Mouse (Mus musculus) kidney, postnatal 0 days (tissue): ENCODE data around the gene Hnrnpf. TPM values are rescaled to one million over a fixed set of nuclear protein-coding genes. Genes with fewer than 3 reads are reported as not detected.

ENCODE experiments used
- ATAC-seq: fragments of 200-750 bp; cut with Nextera tagmentation; replicated peaks from 2 replicates; pipeline ENCODE4 v1.8.0; 2017; ENCODE audit warnings: low read depth, moderate number of reproducible peaks, moderate TSS enrichment, moderate library complexity; ENCODE audit not compliant: low FRiP score
- DNase-seq: peaks from one replicate; pipeline ENCODE4 v3.0.0-alpha.2; 2016; ENCODE audit warnings: low spot score
- H3K27ac ChIP-seq: fragments of 300-500 bp; sonication (generic); 2 replicates; pipeline ENCODE4 v1.5.1; 2014; ENCODE audit warnings: mild to moderate bottlenecking
- H3K27me3 ChIP-seq: fragments of 300-500 bp; sonication (generic); 2 replicates; pipeline ENCODE4 v1.6.1; 2014; ENCODE audit warnings: low read length, mixed read lengths; ENCODE audit not compliant: insufficient read depth
- H3K36me3 ChIP-seq: fragments of 300-500 bp; sonication (generic); 2 replicates; pipeline ENCODE4 v1.6.1; 2014; ENCODE audit warnings: low read length, mixed read lengths; ENCODE audit not compliant: insufficient read depth
- H3K4me1 ChIP-seq: fragments of 300-500 bp; sonication (generic); replicated peaks from 2 replicates; pipeline ENCODE4 v1.6.1; 2014; ENCODE audit warnings: antibody characterized with exemption, low read length, mixed read lengths; ENCODE audit not compliant: insufficient read depth
- H3K4me2 ChIP-seq: fragments of 300-500 bp; sonication (generic); 2 replicates; pipeline ENCODE4 v1.6.1; 2014; ENCODE audit warnings: mild to moderate bottlenecking, low read length, moderate library complexity, mixed read lengths
- H3K4me3 ChIP-seq: fragments of 300-500 bp; sonication (generic); replicated peaks from 2 replicates; pipeline ENCODE4 v1.5.1; 2014; ENCODE audit warnings: low read depth, low read length
- H3K9ac ChIP-seq: fragments of 300-500 bp; sonication (generic); 2 replicates; pipeline ENCODE4 v1.6.1; 2014; ENCODE audit warnings: low read depth, low read length
- H3K9me3 ChIP-seq: fragments of 300-500 bp; sonication (generic); replicated peaks from 2 replicates; pipeline ENCODE4 v1.6.1; 2016; ENCODE audit warnings: low read length, inconsistent platforms, mixed read lengths
- CTCF ChIP-seq: IDR thresholded peaks from 2 replicates; pipeline ENCODE4 v1.5.1; 2016; ENCODE audit warnings: antibody characterized with exemption, low read depth, mild to moderate bottlenecking, moderate library complexity
- WGBS: fragments of 180-500 bp; shearing (Covaris S2); extraction: QIAGEN DNeasy Blood & Tissue Kit; methylation state at CpG from one replicate; pipeline ENCODE4 v1.1.7; 2014; 5-methylcytosine and 5-hydroxymethylcytosine counted together
- microRNA-seq: library from miRNA; unstranded; fragments of <30 nt; microRNA quantifications from one replicate; pipeline ENCODE4, GENCODE M21; 2016
- polyA plus RNA-seq: library from polyadenylated mRNA; unstranded; fragments of >200 nt; fragmentation: Nextera tagmentation; extraction: Ambion mirVana; gene quantifications from 2 replicates; pipeline ENCODE4 v1.2.1, GENCODE M21; 2015

The Hnrnpf gene
- polyA plus RNA-seq, 1 experiment from 2014 or later: 555 TPM

DNA sequence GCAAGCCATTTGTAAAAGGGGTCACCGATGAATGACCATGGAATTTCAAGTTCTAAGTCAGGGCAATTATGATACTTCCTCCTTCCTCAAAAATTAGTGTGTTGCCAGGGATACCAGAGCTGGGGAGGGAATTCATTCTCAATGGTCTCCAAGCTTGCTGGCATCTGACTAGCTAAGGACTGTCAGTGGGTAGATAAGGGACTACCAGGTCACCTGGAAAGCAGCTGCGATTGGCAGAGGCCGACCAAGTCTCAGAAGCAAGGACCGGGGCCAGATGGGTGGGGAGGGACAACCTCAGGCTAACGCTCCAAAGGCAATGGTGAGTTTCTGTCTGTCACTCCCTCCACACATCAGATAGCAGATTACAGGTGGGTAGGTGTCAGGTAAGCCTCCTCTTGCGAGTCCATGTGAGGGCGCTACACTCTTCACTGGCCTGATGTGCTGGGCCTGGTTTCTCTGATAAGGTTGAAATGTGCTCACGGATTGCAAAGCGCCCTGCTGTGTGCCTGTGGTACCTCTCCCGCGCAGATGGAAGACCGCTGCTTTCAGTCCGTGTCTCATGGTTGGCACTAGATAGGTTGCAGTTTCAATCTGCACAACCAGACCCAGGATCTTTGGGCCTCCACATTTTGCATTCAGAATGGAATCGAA, 56.9 kb downstream of the Hnrnpf start:
- 35% methylated on average over 14 of the region's 14 CpGs for WGBS
- H3K27ac ChIP-seq: 0 out of 2 replicates have a peak overlapping the region, but pooled peaks have one; percentile 36
- TF ChIP-seq CTCF: peak; percentile 33
- DNase-seq (peak; percentile 19), ATAC-seq (peak; percentile 78)
- H3K36me3 ChIP-seq: no peaks in the 10 kb centered on the region
- H3K27me3 ChIP-seq: no peaks in the 10 kb centered on the region
- H3K9ac ChIP-seq: no peak overlapping the region
- H3K4me1 ChIP-seq: 0 out of 2 replicates have a peak, but pooled peaks cover 3% of the 10 kb centered on the region
- H3K9me3 ChIP-seq: no peaks in the 10 kb centered on the region
- H3K4me2 ChIP-seq: no peak overlapping the region
- H3K4me3 ChIP-seq: no peak overlapping the region

- no peaks in the 10 kb centered on the region; the same call in 1 of the 2 replicates for H3K4me1 ChIP-seq
- H3K36me3 ChIP-seq: no peaks in the 10 kb centered on the region
- H3K4me3 ChIP-seq: no peak overlapping the region
- H3K27me3 ChIP-seq: no peaks in the 10 kb centered on the region
- H3K27ac ChIP-seq: no peak overlapping the region
- DNase-seq: no peak
- no peak overlapping the region for H3K4me2 ChIP-seq
- H3K9ac ChIP-seq: no peak overlapping the region
- TF ChIP-seq CTCF: peak; percentile 34
- no peaks in the 10 kb centered on the region for H3K9me3 ChIP-seq
- 79% methylated on average over 3 of the region's 3 CpGs for WGBS
- ATAC-seq: no peak
These were observed 63.1 kb downstream of the Hnrnpf start for GRCm38 (mm10) chr6:117963201-117963600.

GRCm38 (mm10) chr6:117966729-117967128, 66.6 kb downstream of the Hnrnpf start:
- no peak overlapping the region for H3K27ac ChIP-seq
- no peaks in the 10 kb centered on the region for H3K27me3 ChIP-seq
- DNase-seq: peak; percentile 19
- no peaks in the 10 kb centered on the region; the same call in 1 of the 2 replicates for H3K4me1 ChIP-seq
- ATAC-seq: no peak
- H3K4me3 ChIP-seq: no peak overlapping the region
- no peak overlapping the region for H3K4me2 ChIP-seq
- 16% methylated on average over 9 of the region's 9 CpGs for WGBS
- H3K9me3 ChIP-seq: no peaks in the 10 kb centered on the region
- no peaks in the 10 kb centered on the region for H3K36me3 ChIP-seq
- H3K9ac ChIP-seq: no peak overlapping the region
- TF ChIP-seq CTCF: peak; percentile 60

Small RNAs within 50 kb of the gene (microRNA-seq; reads per million reads assigned to microRNA genes)
- gene Gm25535: not detected

Other genes with a start within 250 kb of the Hnrnpf start
- gene Zfp637, start 59.1 kb upstream of the Hnrnpf start, polyA plus RNA-seq: 93.5 and 95.6 TPM in 2 replicates
- gene Zfp239, start 38.2 kb upstream of the Hnrnpf start, polyA plus RNA-seq: 9.0 and 11.0 TPM in 2 replicates
- gene Fxyd4, start 37.4 kb downstream of the Hnrnpf start, polyA plus RNA-seq: 193 and 222 TPM in 2 replicates
- gene Rasgef1a, start 111.1 kb downstream of the Hnrnpf start, polyA plus RNA-seq: 1.4 TPM in 2 replicates
- gene Csgalnact2, start 238.8 kb downstream of the Hnrnpf start, polyA plus RNA-seq: 19.7 and 20.1 TPM in 2 replicates